Mouse (Mus musculus) adrenal gland, postnatal 4 days (tissue): ENCODE data around the gene Fam229a. TPM values are rescaled to one million over a fixed set of nuclear protein-coding genes. Genes with fewer than 3 reads are reported as not detected.
A peak's percentile ranks its signal among the peaks of the same experiment; 100 is the strongest.
"Not testable (repeated sequence)": the region's sequence is repeated elsewhere in the genome, so short reads cannot be mapped to it uniquely, and the experiment has no call there.

Experiments used
- DNase-seq, 2 experiments: peaks; one replicate each; pipeline ENCODE4 v3.0.0; 2021 to 2022; ENCODE audit warnings: low spot score in 2 of 2, mixed read lengths in 2 of 2
- long read RNA-seq, 2 experiments: library from polyadenylated mRNA; stranded (forward); transcript quantifications; one replicate each; pipeline ENCODE4 v2.0.0; 2021
- total RNA-seq, 2 experiments: library from RNA; stranded (reverse); gene quantifications; 2 replicates each; pipeline ENCODE4 v1.2.3; 2021

Fam229a gene
- not detected for total RNA-seq
- long read RNA-seq, experiment 1: 0 reads
- long read RNA-seq, experiment 2: 0 reads

GRCm38 (mm10) chr4:129490972-129491880, at the start of gene Fam229a, which contains the start of gene Tssk3:
Gene Fam229a (plus strand): TSS chr4:129491190.
Gene Tssk3 (minus strand): TSS chr4:129491022.
- DNase-seq: no peak

GRCm38 (mm10) chr4:129447360-129447759, 43.6 kb upstream of the Fam229a start:
- no peak for DNase-seq

GRCm38 (mm10) chr4:129447778-129448563, 43.0 kb upstream of the Fam229a start:
- DNase-seq: no peak

- no peak for DNase-seq
Measured at GRCm38 (mm10) chr4:129448713-129449112, 42.3 kb upstream of the Fam229a start.

- DNase-seq: no peak
Measured at GRCm38 (mm10) chr4:129450851-129451250, 40.1 kb upstream of the Fam229a start.

GRCm38 (mm10) chr4:129451471-129452169, 39.4 kb upstream of the Fam229a start:
- no peak for DNase-seq

GRCm38 (mm10) chr4:129455265-129455664, 35.7 kb upstream of the Fam229a start:
- peak in 1 of 2 experiments; percentile 41 for DNase-seq

- no peak for DNase-seq
Measured at GRCm38 (mm10) chr4:129456126-129456525, 34.9 kb upstream of the Fam229a start.

- DNase-seq: not testable (repeated sequence)
Measured at GRCm38 (mm10) chr4:129457311-129457710, 33.7 kb upstream of the Fam229a start.

- no peak for DNase-seq
Measured at GRCm38 (mm10) chr4:129459726-129460125, 31.3 kb upstream of the Fam229a start.

- no peak for DNase-seq
Measured at GRCm38 (mm10) chr4:129460827-129461182, 30.2 kb upstream of the Fam229a start.

- peak; percentile 95 to 98 for DNase-seq
Measured at GRCm38 (mm10) chr4:129461183-129461960, 29.6 kb upstream of the Fam229a start, which contains the start of gene Bsdc1. Gene Bsdc1 (plus strand): TSS chr4:129461581.

- DNase-seq: no peak
Measured at GRCm38 (mm10) chr4:129462118-129462517, 28.9 kb upstream of the Fam229a start.

GRCm38 (mm10) chr4:129463097-129464059, 27.6 kb upstream of the Fam229a start:
- DNase-seq: no peak

- no peak for DNase-seq
Measured at GRCm38 (mm10) chr4:129464286-129464815, 26.6 kb upstream of the Fam229a start.

- DNase-seq: no peak
Measured at GRCm38 (mm10) chr4:129476047-129476446, 14.9 kb upstream of the Fam229a start.

GRCm38 (mm10) chr4:129479863-129480262, 11.1 kb upstream of the Fam229a start:
- DNase-seq: no peak

- DNase-seq: no peak
Measured at GRCm38 (mm10) chr4:129481090-129481489, 9.9 kb upstream of the Fam229a start.

GRCm38 (mm10) chr4:129494681-129495080, 3.7 kb downstream of the Fam229a start:
- DNase-seq: no peak
